Mouse (Mus musculus): ENCODE results near the gene Dpy19l3.

Gene Dpy19l3

GRCm38 (mm10) chr7:35750873-35751272 lies 3.4 kb downstream of the Dpy19l3 start:
- DNase-seq (ENCODE audit: low read depth, low spot score): no peak

- no peak for DNase-seq (ENCODE audit: low read depth, low spot score)
Measured at GRCm38 (mm10) chr7:35747397-35747964, 6.8 kb downstream of the Dpy19l3 start.

GRCm38 (mm10) chr7:35746686-35747396 lies 7.4 kb downstream of the Dpy19l3 start:
- DNase-seq (ENCODE audit: low read depth, low spot score): no peak

- DNase-seq (ENCODE audit: low read depth, low spot score): no peak
Measured at GRCm38 (mm10) chr7:35745281-35745702, 9.0 kb downstream of the Dpy19l3 start.

- DNase-seq (ENCODE audit: low read depth, low spot score): no peak
Measured at GRCm38 (mm10) chr7:35744771-35745170, 9.5 kb downstream of the Dpy19l3 start.

GRCm38 (mm10) chr7:35742310-35742709 lies 11.9 kb downstream of the Dpy19l3 start:
- DNase-seq (ENCODE audit: low read depth, low spot score): no peak

GRCm38 (mm10) chr7:35741858-35742257 lies 12.4 kb downstream of the Dpy19l3 start:
- no peak for DNase-seq (ENCODE audit: low read depth, low spot score)

GRCm38 (mm10) chr7:35740489-35741230 lies 13.6 kb downstream of the Dpy19l3 start:
- DNase-seq (ENCODE audit: low read depth, low spot score): peak; percentile 64

- no peak for DNase-seq (ENCODE audit: low read depth, low spot score)
Measured at GRCm38 (mm10) chr7:35738871-35739270, 15.4 kb downstream of the Dpy19l3 start.

GRCm38 (mm10) chr7:35733313-35734050 lies 20.8 kb downstream of the Dpy19l3 start:
- DNase-seq (ENCODE audit: low read depth, low spot score): no peak

GRCm38 (mm10) chr7:35732585-35733059 lies 21.6 kb downstream of the Dpy19l3 start:
- DNase-seq (ENCODE audit: low read depth, low spot score): no peak

GRCm38 (mm10) chr7:35729621-35730031 lies 24.6 kb downstream of the Dpy19l3 start:
- DNase-seq (ENCODE audit: low read depth, low spot score): no peak

- DNase-seq (ENCODE audit: low read depth, low spot score): no peak
Measured at GRCm38 (mm10) chr7:35728376-35728775, 25.9 kb downstream of the Dpy19l3 start.

- DNase-seq (ENCODE audit: low read depth, low spot score): peak; percentile 30
Measured at GRCm38 (mm10) chr7:35723035-35723434, 31.2 kb downstream of the Dpy19l3 start.

- DNase-seq (ENCODE audit: low read depth, low spot score): peak; percentile 42
Measured at GRCm38 (mm10) chr7:35718421-35719178, 35.7 kb downstream of the Dpy19l3 start.

- DNase-seq (ENCODE audit: low read depth, low spot score): no peak
Measured at GRCm38 (mm10) chr7:35710366-35710765, 43.9 kb downstream of the Dpy19l3 start.

GRCm38 (mm10) chr7:35708101-35708500 lies 46.2 kb downstream of the Dpy19l3 start:
- no peak for DNase-seq (ENCODE audit: low read depth, low spot score)

- no peak for DNase-seq (ENCODE audit: low read depth, low spot score)
Measured at GRCm38 (mm10) chr7:35699005-35699404, 55.2 kb downstream of the Dpy19l3 start.

GRCm38 (mm10) chr7:35698073-35698472 lies 56.2 kb downstream of the Dpy19l3 start:
- DNase-seq (ENCODE audit: low read depth, low spot score): peak; percentile 43

GRCm38 (mm10) chr7:35692641-35693040 lies 61.6 kb downstream of the Dpy19l3 start:
- DNase-seq (ENCODE audit: low read depth, low spot score): no peak

- DNase-seq (ENCODE audit: low read depth, low spot score): no peak
Measured at GRCm38 (mm10) chr7:35692117-35692516, 62.1 kb downstream of the Dpy19l3 start.
